Mouse (Mus musculus) forebrain, embryonic 13.5 days (tissue): ENCODE data around the gene Gpa33. TPM values are rescaled to one million over a fixed set of nuclear protein-coding genes. Genes with fewer than 3 reads are reported as not detected.

Experiments
- ATAC-seq: fragments of 200-750 bp; cut with Nextera tagmentation; 2 replicates; pipeline ENCODE4 v1.8.0; 2017
- H3K27ac ChIP-seq: fragments of 300-500 bp; sonication (generic); 2 replicates; pipeline ENCODE4 v1.5.1; 2015; ENCODE audit warnings: inconsistent platforms, mild to moderate bottlenecking, moderate library complexity
- H3K27me3 ChIP-seq: fragments of 300-500 bp; sonication (generic); 2 replicates; pipeline ENCODE4 v1.6.1; 2015; ENCODE audit warnings: mild to moderate bottlenecking, inconsistent platforms
- H3K36me3 ChIP-seq: fragments of 300-500 bp; sonication (generic); 2 replicates; pipeline ENCODE4 v1.6.1; 2015; ENCODE audit warnings: mild to moderate bottlenecking, inconsistent platforms; ENCODE audit not compliant: poor library complexity, severe bottlenecking
- H3K4me1 ChIP-seq: fragments of 300-500 bp; sonication (generic); 2 replicates; pipeline ENCODE4 v1.6.1; 2015; ENCODE audit warnings: inconsistent platforms
- H3K4me2 ChIP-seq: fragments of 300-500 bp; sonication (generic); 2 replicates; pipeline ENCODE4 v1.6.1; 2015; ENCODE audit warnings: inconsistent platforms, mild to moderate bottlenecking, moderate library complexity
- H3K4me3 ChIP-seq: fragments of 300-500 bp; sonication (generic); 2 replicates; pipeline ENCODE4 v1.5.1; 2015; ENCODE audit warnings: mild to moderate bottlenecking, inconsistent platforms
- H3K9ac ChIP-seq: fragments of 300-500 bp; sonication (generic); 2 replicates; pipeline ENCODE4 v1.6.1; 2015; ENCODE audit warnings: mild to moderate bottlenecking, inconsistent platforms
- H3K9me3 ChIP-seq: fragments of 300-500 bp; sonication (generic); replicated peaks from 2 replicates; pipeline ENCODE4 v1.6.1; 2016; ENCODE audit warnings: inconsistent platforms
- WGBS: fragments of 180-500 bp; shearing (Covaris S2); methylation state at CpG from one replicate; pipeline ENCODE4 v1.1.7; 2015; 5-methylcytosine and 5-hydroxymethylcytosine counted together
- polyA plus RNA-seq: library from polyadenylated mRNA; unstranded; fragments of >200 nt; fragmentation: Nextera tagmentation; extraction: Ambion mirVana; gene quantifications from 2 replicates; pipeline ENCODE4 v1.2.1, GENCODE M21; 2015

The Gpa33 gene
- polyA plus RNA-seq, 1 experiment from 2014 or later, result not detected

DNA sequence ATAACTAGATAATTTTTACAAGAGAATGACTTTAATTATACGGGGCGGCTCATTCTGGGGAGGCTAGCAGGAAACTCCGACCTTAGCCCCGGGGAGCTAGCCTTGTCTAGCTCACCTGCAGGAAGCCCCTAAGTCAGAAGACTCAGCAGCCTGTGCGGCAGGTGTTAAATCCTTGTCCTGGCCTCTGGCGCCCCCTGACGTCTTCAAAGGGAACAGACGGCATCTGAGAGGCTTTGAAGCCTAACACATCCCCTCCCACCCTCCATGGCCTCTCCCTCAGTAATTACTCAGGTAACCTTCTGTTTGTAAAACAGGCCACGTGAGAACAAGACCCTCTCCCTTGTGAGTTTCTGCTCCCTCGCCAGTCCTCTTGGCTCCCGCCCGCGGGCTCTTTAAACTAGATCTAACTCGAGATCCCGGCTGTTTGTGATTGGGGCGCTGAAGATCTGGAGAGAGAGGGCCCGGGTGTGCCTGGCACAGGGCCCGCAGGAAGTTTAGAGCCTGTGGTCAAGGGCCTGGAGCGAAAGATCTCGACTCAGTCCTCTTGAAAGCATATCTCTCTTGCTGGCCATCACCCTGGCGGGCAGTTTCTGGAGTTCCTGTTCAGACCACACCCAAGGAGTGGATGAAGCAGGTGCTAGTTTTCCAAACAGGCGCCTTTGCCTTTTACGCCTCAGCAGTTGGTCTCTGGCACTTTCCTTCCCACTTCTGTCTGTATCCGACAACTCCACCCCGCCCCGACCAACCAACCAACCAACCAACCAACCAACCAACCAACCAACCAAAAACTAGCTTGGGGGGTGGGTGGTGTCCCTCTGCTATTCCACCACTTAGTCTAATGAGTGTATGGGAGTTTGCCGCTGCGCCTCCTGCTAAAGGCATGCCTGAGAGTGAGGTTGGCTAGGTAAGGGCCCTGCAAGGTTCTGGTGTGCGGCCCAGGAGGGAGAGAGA is 24.4 kb downstream of the Gpa33 start:
- Histone ChIP-seq H3K4me2 (peak overlapping the region; percentile 37), H3K36me3 (no peaks in the 10 kb centered on the region), H3K9me3 (no peaks in the 10 kb centered on the region), H3K27ac (no peak overlapping the region), H3K9ac (no peak overlapping the region), H3K27me3 (peaks cover 33% of the 10 kb centered on the region), H3K4me1 (peaks cover 4% of the 10 kb centered on the region; the same call in 1 of the 2 replicates), H3K4me3 (0 out of 2 replicates have a peak overlapping the region, but pooled peaks have one; percentile 15)
- 20% methylated on average over 29 of the region's 29 CpGs for WGBS
- ATAC-seq, result peak; percentile 42

DNA sequence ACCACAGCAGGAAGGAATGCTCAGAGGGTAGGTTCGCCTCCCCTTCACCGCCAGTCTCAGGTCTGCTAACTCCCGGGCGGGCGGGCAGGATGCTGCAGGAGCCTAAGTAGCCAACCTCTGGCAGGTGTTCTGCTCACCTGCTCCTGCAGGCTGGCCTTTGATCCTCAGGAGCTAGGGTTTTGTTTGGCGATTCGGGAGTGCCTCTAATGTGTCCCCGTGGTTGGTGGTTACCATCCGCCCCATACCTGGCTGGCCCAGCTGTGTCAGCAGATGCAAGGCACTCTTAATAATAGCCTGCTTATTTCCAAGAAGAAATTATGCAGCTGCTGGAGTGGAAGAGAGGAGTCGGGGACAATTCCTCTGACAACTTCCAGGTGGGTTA is 25.1 kb downstream of the Gpa33 start:
- no peak for ATAC-seq
- Histone ChIP-seq H3K27me3 (peaks cover 40% of the 10 kb centered on the region), H3K4me3 (no peak overlapping the region), H3K9ac (no peak overlapping the region), H3K4me2 (no peak overlapping the region), H3K36me3 (no peaks in the 10 kb centered on the region), H3K27ac (no peak overlapping the region), H3K9me3 (no peaks in the 10 kb centered on the region), H3K4me1 (peaks cover 4% of the 10 kb centered on the region; the same call in 1 of the 2 replicates)
- 67% methylated on average over 10 of the region's 10 CpGs for WGBS

DNA sequence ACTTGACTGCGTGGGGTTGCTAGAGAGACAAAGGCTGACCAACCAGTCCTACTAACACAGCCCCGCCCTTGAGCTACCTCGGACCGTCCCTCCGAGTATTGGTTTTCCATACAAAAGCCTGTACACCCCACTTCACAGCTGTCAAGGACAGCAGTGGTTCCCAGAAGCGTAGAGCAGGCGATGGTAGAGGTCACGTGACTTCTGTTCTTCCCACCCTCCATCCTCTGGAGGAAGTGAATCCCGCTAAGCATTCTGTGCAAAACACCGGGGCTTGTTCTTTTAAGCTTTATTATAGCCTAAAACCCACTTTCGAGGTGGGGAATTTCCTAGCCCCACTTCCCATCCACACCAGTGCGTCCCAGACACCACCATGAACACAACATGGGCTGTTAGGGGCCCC is 27.7 kb downstream of the Gpa33 start:
- ATAC-seq, result no peak
- Histone ChIP-seq H3K4me2 (no peak overlapping the region), H3K4me3 (no peak overlapping the region), H3K4me1 (peaks cover 10% of the 10 kb centered on the region), H3K27ac (no peak overlapping the region), H3K9me3 (no peaks in the 10 kb centered on the region), H3K9ac (no peak overlapping the region), H3K27me3 (peaks cover 40% of the 10 kb centered on the region), H3K36me3 (no peaks in the 10 kb centered on the region)
- WGBS, result 88% methylated on average over 12 of the region's 12 CpGs

DNA sequence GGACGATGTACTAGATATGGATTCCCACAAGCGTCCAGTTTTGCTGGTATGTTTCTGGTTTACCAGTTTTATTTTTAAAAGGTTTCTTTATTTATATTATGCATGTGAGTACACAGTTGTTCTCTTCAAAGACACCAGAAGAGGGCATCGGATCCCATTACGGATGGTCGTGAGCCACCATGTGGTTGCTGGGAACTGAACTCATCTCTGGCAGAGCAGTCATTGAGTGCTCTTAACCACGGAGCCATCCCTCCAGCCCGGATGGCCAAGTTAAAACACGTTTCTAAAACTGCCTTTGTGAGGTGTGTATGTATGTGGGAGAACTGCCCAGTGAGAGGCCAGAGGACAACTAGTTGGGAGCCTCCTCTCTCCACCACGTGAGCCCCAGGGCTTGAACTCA is 28.6 kb downstream of the Gpa33 start:
- WGBS, result 70% methylated on average over 9 of the region's 9 CpGs
- peaks cover 10% of the 10 kb centered on the region for H3K4me1 ChIP-seq
- peaks cover 40% of the 10 kb centered on the region for H3K27me3 ChIP-seq
- H3K27ac ChIP-seq, result no peak overlapping the region
- H3K9ac ChIP-seq, result no peak overlapping the region
- ATAC-seq, result no peak
- H3K4me2 ChIP-seq, result no peak overlapping the region
- no peaks in the 10 kb centered on the region for H3K36me3 ChIP-seq
- no peaks in the 10 kb centered on the region for H3K9me3 ChIP-seq
- H3K4me3 ChIP-seq, result no peak overlapping the region

DNA sequence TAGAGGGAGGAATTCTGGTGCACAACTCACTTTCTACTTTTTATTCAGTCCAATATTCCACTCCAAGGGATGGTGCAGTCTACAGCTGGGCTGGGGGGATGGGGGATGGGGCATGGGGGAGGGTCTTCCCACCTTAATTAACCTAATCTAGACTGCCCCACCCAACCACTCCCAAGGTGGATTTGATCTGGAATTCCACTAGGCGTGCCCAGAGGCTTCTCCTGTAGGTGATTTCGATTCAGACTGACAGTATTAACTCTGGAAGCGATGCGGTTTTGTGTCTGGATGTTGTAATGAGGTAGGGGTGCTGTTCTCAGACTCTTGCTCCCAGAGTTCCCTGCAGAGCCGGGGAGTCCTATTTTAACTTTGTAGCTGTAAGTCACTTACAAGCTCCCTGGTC is 30.1 kb downstream of the Gpa33 start:
- peaks cover 7% of the 10 kb centered on the region; the same call in 1 of the 2 replicates for H3K4me1 ChIP-seq
- 0 out of 2 replicates have a peak, but pooled peaks have one; percentile 7 for ATAC-seq

DNA sequence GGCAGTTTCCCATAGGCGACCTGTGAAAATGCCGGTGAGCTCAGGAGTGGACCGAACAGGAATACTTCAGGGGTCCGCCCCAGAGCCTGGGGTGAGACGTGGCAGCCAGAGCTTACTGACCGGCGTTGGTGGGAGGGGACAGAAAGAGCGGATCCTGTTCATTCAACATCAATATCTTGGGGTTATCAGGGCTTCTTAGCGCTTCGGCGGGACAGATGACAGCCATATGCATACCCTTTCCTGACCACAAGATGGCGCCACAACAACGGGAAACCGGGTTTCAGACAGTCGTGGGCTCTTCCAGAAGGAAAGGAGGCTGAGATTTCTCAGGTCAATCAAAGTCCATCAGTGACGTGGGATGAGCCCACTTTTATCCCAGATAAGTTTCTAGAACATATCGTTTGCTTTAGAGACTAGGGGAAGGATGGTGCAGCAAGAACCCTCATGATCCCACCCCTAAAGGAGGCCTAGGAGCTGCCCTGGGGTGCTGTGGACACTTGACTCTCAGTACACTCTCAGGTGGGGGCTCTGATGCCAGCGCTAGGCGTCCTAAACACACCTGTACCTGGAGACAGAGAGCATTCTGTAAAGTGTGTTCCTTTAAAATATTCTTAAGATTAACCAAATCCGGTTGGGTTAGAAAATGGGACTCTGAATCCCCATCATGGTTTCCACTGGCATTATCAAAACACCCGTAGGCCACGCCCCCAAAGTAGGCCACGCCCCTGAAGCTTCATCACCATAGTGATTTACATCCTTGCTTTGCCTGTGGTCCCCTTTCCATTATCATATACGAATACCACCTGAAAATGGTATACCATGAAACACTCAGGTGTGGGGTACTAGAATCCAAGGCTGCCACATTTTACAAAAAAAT is 30.8 kb downstream of the Gpa33 start:
- WGBS, result 15% methylated on average over 24 of the region's 24 CpGs
- Histone ChIP-seq H3K36me3 (no peaks in the 10 kb centered on the region), H3K4me1 (peaks cover 7% of the 10 kb centered on the region; the same call in 1 of the 2 replicates), H3K9ac (0 out of 2 replicates have a peak overlapping the region, but pooled peaks have one; percentile 38), H3K27me3 (peaks cover 24% of the 10 kb centered on the region), H3K4me3 (no peak overlapping the region), H3K27ac (no peak overlapping the region), H3K9me3 (no peaks in the 10 kb centered on the region), H3K4me2 (peak overlapping the region; percentile 52)
- peak; percentile 81 for ATAC-seq

More for the DNA sequence above, 30.1 kb downstream of the Gpa33 start:
- no peaks in the 10 kb centered on the region for H3K9me3 ChIP-seq
- H3K27me3 ChIP-seq, result peaks cover 31% of the 10 kb centered on the region
- no peak overlapping the region for H3K27ac ChIP-seq
- 51% methylated on average over 5 of the region's 5 CpGs for WGBS
- H3K36me3 ChIP-seq, result no peaks in the 10 kb centered on the region
- H3K9ac ChIP-seq, result 0 out of 2 replicates have a peak overlapping the region, but pooled peaks have one; percentile 38
- no peak overlapping the region for H3K4me3 ChIP-seq
- H3K4me2 ChIP-seq, result peak overlapping the region; percentile 52

DNA sequence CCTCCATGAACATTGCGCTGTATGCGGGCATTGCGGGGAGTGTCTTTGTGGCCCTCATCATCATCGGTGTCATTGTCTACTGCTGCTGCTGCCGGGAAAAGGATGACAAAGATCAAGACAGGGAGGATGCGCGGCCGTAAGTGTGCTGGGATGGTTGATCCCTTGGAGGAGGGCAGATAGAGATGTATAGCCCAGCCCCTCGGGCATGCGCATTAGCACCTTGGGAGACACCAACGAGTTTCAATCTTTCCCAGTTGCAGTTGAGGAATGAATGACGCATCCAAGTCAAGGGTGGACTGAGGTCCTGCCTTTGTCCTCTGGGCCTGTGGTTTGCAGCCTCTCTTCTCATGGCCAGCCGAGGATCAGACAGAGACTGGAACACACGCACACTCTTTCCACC is 34.5 kb downstream of the Gpa33 start:
- Histone ChIP-seq H3K9ac (no peak overlapping the region), H3K27ac (no peak overlapping the region), H3K4me1 (peaks cover 7% of the 10 kb centered on the region; the same call in 1 of the 2 replicates), H3K9me3 (no peaks in the 10 kb centered on the region), H3K27me3 (peaks cover 9% of the 10 kb centered on the region), H3K4me3 (no peak overlapping the region), H3K4me2 (no peak overlapping the region), H3K36me3 (no peaks in the 10 kb centered on the region)
- no peak for ATAC-seq
- 91% methylated on average over 14 of the region's 14 CpGs for WGBS

DNA sequence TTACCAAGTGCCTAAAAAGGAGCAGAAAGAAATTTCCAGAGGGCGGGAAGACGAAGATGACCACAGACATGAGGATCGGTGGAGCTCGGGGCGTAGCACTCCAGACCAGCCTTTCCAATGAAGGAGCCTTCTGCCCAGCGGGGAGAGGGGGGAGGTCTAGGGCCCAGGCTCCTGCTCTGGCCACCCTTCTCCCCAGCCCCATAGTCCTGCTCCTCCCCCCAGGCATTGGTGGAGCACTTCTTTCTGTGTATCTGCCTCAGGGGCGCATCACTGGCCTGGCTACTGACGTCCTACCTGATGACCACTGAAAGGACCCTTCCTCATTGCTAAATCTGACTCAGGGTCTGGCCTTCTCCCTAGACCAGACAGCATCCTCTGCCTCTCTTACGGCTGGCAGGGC is 35.1 kb downstream of the Gpa33 start:
- H3K4me2 ChIP-seq, result no peak overlapping the region
- H3K36me3 ChIP-seq, result no peaks in the 10 kb centered on the region
- peaks cover 6% of the 10 kb centered on the region; the same call in 1 of the 2 replicates for H3K4me1 ChIP-seq
- 93% methylated on average over 9 of the region's 9 CpGs for WGBS
- H3K27ac ChIP-seq, result no peak overlapping the region
- H3K9ac ChIP-seq, result no peak overlapping the region
- no peaks in the 10 kb centered on the region for H3K9me3 ChIP-seq
- H3K4me3 ChIP-seq, result no peak overlapping the region
- H3K27me3 ChIP-seq, result peaks cover 3% of the 10 kb centered on the region
- ATAC-seq, result no peak

DNA sequence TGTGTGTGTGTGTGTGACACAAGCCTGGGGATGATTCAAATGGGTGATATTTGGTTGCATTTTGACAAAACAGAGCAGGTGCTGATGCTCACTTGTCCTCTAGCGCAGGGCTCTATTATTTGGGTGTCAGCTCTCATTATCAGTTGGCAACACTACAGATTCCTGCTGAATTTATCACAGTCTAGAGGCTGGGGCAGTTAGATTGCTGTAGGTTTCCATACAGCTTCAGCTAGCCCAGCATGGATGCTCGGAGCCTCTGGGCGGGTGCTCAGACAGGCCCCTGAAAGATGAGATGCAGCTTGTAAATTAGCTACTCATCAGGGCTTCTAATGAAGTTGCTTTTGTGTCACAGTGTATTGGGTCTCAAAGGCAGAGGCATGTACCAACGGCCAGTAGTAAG is 37.4 kb downstream of the Gpa33 start:
- no peak overlapping the region for H3K4me2 ChIP-seq
- H3K27ac ChIP-seq, result no peak overlapping the region
- H3K9me3 ChIP-seq, result no peaks in the 10 kb centered on the region
- 71% methylated on average over 4 of the region's 4 CpGs for WGBS
- ATAC-seq, result no peak
- H3K4me3 ChIP-seq, result no peak overlapping the region
- H3K4me1 ChIP-seq, result no peaks in the 10 kb centered on the region
- H3K27me3 ChIP-seq, result no peaks in the 10 kb centered on the region
- H3K9ac ChIP-seq, result no peak overlapping the region
- no peaks in the 10 kb centered on the region for H3K36me3 ChIP-seq

DNA sequence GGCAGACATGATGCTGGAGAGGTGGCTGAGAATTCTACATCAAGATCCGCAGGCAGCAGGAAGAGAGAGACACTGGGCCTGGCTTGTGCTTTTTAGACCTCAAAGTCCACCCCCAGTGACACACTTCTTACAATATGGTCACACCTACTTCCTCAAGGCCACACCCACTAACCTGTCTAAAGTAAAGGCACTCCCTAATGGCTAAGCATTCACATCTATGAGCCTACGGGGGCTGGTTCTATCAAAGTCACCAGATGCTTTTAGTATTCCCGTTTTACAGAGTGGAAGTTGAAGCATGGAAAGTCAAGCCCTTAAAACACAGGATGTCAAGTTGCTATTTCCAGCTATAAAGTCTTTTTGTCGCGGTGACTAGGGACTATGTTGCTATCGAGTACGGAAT is 38.0 kb downstream of the Gpa33 start:
- no peaks in the 10 kb centered on the region for H3K27me3 ChIP-seq
- H3K9me3 ChIP-seq, result no peaks in the 10 kb centered on the region
- H3K4me2 ChIP-seq, result no peak overlapping the region
- H3K36me3 ChIP-seq, result no peaks in the 10 kb centered on the region
- no peak overlapping the region for H3K4me3 ChIP-seq
- no peak for ATAC-seq
- 95% methylated on average over 7 of the region's 7 CpGs for WGBS
- no peak overlapping the region for H3K9ac ChIP-seq
- no peak overlapping the region for H3K27ac ChIP-seq
- H3K4me1 ChIP-seq, result no peaks in the 10 kb centered on the region

DNA sequence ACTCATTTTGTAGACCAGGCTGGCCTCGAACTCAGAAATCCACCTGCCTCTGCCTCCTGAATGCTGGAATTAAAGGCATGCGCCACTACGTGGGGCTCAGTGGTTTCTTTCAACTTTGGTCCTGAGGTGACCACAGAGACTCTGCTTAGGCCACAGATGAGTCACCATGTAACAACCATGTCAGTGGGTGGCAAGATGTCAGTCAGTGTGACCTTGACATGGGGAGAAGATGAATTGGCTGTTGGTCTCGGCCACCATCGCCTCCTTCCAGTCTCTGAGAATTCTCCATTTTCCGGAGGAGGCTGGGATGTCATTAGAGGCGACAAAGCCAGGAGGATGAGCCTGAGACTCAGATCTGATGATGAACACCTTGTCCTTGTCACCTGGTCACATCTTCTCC is 39.7 kb downstream of the Gpa33 start:
- no peak for ATAC-seq
- Histone ChIP-seq H3K4me1 (no peaks in the 10 kb centered on the region), H3K9ac (no peak overlapping the region), H3K4me3 (no peak overlapping the region), H3K4me2 (no peak overlapping the region), H3K36me3 (no peaks in the 10 kb centered on the region), H3K27me3 (no peaks in the 10 kb centered on the region), H3K9me3 (no peaks in the 10 kb centered on the region), H3K27ac (no peak overlapping the region)
- whole genome bisulfite sequencing, result 92% methylated on average over 7 of the region's 7 CpGs

DNA sequence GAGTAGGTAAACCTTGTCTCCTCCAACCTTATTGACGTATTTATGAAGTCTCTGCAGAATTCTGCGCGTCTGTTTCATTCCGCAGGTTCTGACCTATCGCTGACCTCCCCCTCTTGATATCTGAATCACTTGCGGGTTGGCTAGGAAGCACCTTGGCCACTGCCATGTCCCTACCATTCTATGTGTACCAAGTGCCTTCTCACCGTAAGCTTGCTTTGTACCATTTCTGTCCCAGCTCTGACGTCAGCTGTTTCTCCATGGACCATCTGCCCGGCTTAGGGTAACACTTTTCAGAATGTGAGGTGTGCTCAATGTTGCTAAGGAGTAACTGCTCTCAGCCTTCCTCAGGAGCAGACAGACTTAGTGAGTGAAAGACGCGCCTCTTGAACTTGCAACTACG is 40.8 kb downstream of the Gpa33 start:
- H3K4me2 ChIP-seq, result no peak overlapping the region
- H3K27me3 ChIP-seq, result no peaks in the 10 kb centered on the region
- no peak for ATAC-seq
- H3K9me3 ChIP-seq, result no peaks in the 10 kb centered on the region
- no peak overlapping the region for H3K4me3 ChIP-seq
- no peaks in the 10 kb centered on the region for H3K36me3 ChIP-seq
- no peak overlapping the region for H3K27ac ChIP-seq
- WGBS, result 96% methylated on average over 12 of the region's 12 CpGs
- H3K4me1 ChIP-seq, result no peaks in the 10 kb centered on the region
- H3K9ac ChIP-seq, result no peak overlapping the region
